Mouse (Mus musculus) layer of hippocampus, adult 9-11 months (tissue): ENCODE results near the gene H13.

Source experiments
- DNase-seq: peaks from one replicate; pipeline ENCODE4 v3.0.0; 2022

The H13 gene

GRCm38 (mm10) chr2:152704256-152704605 is 35.0 kb downstream of the H13 start:
- DNase-seq = no peak

- no peak for DNase-seq
These were observed 35.6 kb downstream of the H13 start for GRCm38 (mm10) chr2:152704811-152705370.

- peak; percentile 60 for DNase-seq
These were observed 36.8 kb downstream of the H13 start for GRCm38 (mm10) chr2:152705993-152706571.

- DNase-seq = no peak
These were observed 37.9 kb downstream of the H13 start for GRCm38 (mm10) chr2:152707186-152707585.

DNA sequence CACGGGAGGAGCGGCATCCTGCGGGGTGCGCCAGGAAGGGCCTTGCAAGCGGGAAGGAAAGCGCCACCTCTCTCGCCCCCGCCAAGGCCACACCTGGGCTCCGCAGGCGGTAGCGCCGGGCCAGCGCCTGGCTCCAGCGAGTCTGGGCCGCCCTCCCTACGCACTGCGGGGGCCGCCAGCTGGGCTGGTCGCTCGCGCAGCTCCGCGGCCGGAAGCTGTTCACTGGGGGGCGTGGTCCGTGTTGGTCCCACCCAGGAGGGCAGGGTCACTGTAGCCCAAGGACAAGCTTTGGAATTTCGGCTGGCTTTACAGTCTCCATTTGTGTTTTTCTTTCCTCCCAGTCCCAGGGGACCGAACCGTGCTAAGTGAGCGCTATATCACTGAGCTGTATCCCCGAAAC is 38.4 kb downstream of the H13 start:
- peak; percentile 69 for DNase-seq

DNA sequence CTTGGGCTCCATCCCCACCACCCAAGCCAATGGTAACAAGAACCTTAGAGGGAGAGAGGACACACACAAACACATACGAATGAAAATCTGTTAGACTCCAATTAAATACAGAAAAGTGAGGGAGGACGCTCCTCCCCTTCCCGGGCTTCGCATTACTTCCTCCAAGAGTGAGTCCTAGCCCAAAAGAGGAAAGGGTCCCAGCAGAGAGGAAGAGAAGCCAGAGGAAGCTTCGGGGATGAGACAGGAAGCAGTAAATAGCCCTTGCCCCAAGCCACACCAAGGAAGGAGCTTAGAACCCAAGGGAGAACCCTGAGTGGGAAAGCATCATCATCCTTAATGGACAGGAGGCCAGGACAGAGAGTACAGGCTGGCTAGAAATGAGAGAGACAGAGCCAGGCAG is 39.8 kb downstream of the H13 start:
- no peak for DNase-seq

DNA sequence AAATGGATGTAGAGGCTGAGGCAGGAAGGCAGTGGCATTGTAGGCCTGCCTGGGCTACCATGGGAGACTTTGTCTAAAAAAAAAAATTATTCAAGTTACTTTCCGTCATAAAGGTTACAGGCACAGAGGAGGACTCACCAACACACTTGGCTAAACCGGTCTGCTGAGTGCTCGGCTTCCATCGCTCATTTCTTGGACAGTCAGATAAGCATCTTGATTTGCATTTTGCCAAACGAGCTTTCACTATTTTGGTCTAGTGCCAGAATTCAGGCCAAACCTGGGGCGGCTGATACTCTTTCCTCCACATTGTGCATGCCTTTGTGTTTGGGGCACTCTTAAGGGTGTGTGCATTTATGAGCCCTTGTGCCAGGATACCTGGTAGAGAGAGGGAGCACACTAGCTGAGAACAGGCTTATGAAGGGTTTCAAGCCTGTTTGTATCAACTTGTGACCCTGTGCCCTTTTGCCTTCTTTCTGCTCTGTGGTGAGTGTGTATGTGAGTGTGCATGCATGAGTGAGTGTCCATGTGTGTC is 47.0 kb downstream of the H13 start:
- DNase-seq = no peak

DNA sequence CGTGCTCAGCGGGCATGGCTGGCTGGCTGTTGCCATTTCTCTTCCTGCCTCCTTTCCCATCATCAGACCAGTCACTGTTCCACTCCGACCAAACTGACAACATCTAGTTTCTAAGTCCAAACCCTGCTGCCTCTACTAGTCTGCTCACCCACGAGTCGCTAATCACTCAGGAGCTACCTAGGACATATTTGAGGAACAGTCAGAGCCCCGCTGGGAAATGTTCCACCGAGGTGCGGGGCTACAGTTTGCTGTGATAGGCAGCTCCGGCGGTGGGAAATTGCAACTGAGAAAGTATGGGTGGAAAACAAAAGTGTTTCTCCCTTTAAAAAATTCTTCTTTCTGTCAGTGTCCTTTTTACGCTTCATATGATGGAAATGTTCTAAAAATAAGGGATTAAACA is 48.4 kb downstream of the H13 start:
- no peak for DNase-seq

DNA sequence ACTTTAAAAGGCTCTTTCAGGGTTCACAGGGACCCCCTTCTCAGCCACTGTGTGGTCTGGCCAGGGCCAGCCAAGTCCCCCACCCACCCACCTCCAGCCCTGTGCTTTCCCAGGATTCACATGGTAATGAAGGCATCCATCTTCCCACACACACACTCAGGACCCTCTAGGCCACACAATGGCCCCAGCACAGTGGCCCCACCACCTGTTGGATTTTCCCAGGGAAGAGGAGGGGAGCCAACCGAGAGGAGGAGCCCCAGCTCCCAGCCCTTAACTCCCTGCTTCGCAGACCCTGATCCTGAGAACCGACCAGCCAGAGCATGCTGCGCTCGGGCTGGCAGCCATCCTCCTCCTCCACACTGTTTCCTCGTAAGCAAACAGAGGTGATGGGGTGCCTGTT is 48.8 kb downstream of the H13 start:
- no peak for DNase-seq

- no peak for DNase-seq
These were observed 54.5 kb downstream of the H13 start for GRCm38 (mm10) chr2:152723651-152724331.

- no peak for DNase-seq
These were observed 55.1 kb downstream of the H13 start for GRCm38 (mm10) chr2:152724332-152724723.

GRCm38 (mm10) chr2:152725178-152725750 is 56.0 kb downstream of the H13 start:
- no peak for DNase-seq

- DNase-seq = no peak
These were observed 57.0 kb downstream of the H13 start for GRCm38 (mm10) chr2:152726213-152726612.

DNA sequence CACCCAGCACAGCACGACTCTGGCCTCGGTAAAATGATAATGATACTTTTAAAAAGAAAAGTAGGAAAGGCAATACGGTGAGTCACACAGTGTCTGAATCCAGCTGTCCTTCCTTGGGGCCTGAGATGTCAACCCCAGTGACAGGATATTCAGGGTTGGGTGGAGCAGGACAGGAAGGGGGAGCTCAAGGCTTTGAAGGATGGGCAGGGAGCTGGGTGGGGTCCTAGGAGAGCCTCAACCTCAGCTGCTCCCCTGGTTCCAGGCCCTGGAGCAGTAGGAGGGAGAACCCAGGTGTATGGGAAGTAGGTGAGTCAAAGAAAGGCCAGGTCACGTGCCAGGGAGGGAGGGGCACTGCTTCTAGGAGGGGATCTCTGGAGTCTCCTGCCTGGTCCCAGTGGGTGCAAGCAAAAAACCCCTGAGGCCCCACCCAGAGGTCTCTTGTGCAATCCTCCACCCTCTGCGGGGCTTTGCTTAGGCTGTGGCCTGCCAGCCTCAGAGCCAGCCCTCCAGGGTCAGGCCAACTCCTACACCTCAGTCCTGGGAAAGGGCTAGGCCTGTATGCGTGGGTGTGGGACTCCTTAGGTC is 57.6 kb downstream of the H13 start:
- DNase-seq = no peak

GRCm38 (mm10) chr2:152727795-152728510 is 58.7 kb downstream of the H13 start:
- no peak for DNase-seq

DNA sequence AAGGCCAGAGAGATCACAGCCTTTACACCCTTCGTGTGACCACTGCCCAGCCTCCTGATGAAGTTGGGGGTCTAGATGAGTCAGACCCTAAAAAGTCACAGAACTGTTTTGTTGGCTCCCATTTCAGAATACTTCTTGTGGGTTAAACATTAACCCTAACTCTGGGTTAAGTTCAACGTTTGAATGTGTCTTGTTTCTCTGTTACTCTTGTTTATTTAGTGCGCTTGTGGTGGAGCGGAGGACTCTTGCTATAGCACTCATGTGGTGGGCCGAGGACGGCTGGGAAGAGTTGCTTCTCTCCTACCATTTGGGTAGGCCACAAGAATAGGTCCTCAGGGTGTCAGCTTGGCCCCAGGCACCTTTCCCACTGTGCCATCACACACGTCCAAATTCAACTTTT is 59.3 kb downstream of the H13 start:
- DNase-seq = no peak

DNA sequence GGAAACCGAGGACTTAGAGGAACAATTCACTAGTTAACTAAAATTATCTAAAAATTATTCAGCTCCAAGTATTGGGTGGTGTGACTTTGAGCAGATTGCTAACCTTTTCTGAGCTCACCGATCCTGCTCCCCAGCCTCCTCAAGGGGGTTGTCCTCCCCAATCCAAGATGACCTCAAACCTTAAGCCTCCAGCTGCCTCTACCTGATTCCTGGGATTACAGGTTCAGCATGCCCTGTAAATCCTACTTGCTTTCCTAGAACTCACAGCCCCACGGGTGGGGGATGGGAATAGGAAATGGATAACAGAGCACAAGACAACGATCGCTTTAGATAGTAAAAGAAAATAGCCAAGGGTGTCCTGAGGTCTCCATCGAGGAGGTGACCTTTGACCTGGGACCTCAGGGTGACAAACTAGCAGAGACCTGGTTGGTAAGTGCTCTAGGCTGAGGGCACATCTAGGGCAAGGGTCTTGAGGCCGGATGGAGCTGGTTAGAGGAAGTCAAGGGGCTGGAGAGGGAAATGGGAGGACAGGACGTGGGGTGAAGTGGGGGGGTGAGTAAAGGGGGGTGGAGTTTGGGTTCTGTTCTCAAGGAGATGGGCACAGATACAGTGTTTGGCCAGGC is 59.9 kb downstream of the H13 start:
- no peak for DNase-seq

DNA sequence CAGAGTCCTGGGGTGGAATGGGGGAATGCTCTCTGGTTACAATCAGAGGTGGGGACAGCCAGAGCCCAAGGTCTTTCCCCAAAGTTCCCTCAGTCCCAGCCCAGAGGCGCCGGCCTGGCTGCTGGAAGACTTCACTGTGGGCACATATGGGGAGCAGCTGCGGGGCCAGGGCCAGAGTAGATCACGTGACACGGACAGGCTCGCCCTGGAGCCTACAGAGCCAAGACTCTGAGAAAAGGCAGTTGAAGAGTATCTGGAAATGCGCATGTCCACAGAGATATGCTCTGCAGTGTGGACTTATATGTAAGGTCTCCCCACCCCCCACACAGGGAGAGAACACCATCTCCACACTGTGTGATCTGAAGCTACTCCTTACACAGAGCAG is 60.4 kb downstream of the H13 start:
- no peak for DNase-seq

DNA sequence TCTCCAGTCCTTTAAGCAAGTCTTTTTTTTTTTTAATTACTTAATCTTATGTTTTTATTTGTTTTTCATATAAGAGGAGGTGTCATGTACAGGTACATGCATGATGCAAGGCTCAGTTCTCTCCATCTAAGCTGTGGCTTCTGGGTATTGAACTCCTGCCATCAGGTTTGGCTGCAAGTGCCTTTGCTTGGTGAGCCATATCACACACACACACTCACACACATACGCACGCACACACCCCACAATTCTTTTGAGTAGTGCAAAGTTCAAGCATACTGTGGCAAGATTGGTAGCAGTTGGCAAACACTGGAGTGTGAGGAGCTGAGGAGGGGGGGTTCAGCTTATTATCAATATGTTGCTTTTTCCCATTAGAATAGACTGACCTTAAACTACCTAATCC is 63.9 kb downstream of the H13 start:
- no peak for DNase-seq

DNA sequence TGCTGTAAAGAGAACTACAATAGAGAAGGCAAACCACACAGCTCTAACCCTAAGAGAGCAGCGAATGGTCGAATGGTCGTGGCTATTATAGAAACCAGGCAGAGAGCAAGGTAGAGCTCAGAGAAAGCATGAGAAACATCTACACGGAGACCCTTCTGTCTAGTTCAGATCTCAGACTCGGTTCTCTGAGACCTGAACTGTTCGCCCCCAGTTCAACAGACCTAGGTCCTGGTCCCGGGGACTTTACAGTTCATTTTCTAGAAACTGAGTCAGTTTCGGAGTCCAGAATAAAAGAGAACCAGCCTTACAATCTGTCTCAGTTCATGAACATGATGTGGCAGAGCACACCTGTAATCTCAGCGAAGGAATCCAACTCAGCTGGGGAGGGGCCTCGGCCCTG is 65.2 kb downstream of the H13 start:
- DNase-seq = no peak

DNA sequence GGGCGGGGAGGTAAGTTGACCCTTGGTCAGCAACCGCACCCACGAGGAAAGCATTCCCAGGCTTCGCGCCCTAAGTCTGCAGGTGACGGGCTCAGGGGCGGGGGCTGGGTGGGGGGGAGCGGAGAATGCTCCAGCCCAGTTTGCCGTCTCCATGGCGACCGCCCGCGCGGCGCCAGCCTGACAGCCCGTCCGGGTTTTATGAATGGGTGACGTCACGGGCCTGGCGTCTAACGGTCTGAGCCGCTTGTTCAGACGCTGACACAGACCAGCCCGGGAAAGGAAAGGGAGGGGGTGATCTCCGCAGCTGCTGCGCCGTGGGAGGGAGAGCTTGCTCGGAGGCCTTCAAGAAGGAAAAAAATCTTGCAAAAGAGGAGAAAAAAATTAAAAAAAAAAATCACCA is 65.7 kb downstream of the H13 start:
- DNase-seq = peak; percentile 93

DNA sequence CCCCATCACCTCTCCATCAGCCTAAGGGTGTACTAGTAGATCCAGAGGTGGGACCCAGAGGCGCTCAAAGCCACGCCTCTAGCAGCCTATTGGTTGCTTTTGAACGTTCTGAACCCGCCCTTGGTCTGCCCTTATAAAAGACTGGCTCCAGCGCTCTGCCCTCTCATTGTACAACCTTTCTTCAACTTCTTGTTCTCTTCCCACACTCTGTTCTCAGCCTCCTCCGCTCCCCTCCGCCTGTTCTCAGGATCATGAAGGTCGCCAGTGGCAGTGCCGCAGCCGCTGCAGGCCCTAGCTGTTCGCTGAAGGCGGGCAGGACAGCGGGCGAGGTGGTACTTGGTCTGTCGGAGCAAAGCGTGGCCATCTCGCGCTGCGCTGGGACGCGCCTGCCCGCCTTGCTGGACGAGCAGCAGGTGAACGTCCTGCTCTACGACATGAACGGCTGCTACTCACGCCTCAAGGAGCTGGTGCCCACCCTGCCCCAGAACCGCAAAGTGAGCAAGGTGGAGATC is 66.9 kb downstream of the H13 start, which contains the start of gene Id1:
Gene Id1 (plus strand): TSS at position 162 of the 512 bp plus-strand sequence.
- peak; percentile 67 for DNase-seq
